Mouse (Mus musculus): ENCODE measurements around the gene Ube2r2. TPM values are rescaled to one million over a fixed set of nuclear protein-coding genes. Genes with fewer than 3 reads are reported as not detected.

Ube2r2 gene
- polyA plus RNA-seq (2014; fragmentation: Nextera tagmentation; extraction: Ambion mirVana): 82.8 and 86.8 TPM in 2 replicates

GRCm38 (mm10) chr4:41135711-41136453 is at the start of gene Ube2r2:
Gene Ube2r2 (plus strand): TSS chr4:41135743.
- Histone ChIP-seq H3K4me2 (ENCODE audit: low read length) (peak within 1 kb of the TSS; percentile 78), H3K27ac (replicated peaks in 1 of 2; ENCODE audit: control insufficient read depth in 1 of 2, insufficient read depth in 1 of 2, low read depth in 2 of 2, low read length in 2 of 2) (peak within 1 kb of the TSS; percentile 99), H3K9me3 (ENCODE audit: control insufficient read depth, low read length) (0 out of 2 replicates have a peak, but pooled peaks cover 4% of the 10 kb centered on the region), H3K27me3 (ENCODE audit: control insufficient read depth, insufficient read depth, low read length) (no peaks in the 10 kb centered on the region), H3K4me1 (ENCODE audit: control insufficient read depth in 2 of 2, insufficient read depth in 2 of 2, low read length in 2 of 2) (peaks cover 0 to 14% of the 10 kb centered on the region in 2 experiments; a peak in 2 of 4 replicates), H3K36me3 (ENCODE audit: control insufficient read depth, insufficient read depth, low read length) (peaks cover 20% of the 10 kb centered on the region), H3K4me3 (ENCODE audit: control insufficient read depth in 1 of 2, insufficient read depth in 1 of 2, low read depth in 1 of 2, low read length in 2 of 2) (peak within 1 kb of the TSS; percentile 95 to 98), H3K9ac (ENCODE audit: low read length) (peak within 1 kb of the TSS; percentile 95)
- WGBS: under 1% methylated on average over 56 of the region's 65 CpGs
- peak; percentile 79 for ATAC-seq (ENCODE audit: insufficient number of reproducible peaks, insufficient read depth, low FRiP score, low read depth)

DNA sequence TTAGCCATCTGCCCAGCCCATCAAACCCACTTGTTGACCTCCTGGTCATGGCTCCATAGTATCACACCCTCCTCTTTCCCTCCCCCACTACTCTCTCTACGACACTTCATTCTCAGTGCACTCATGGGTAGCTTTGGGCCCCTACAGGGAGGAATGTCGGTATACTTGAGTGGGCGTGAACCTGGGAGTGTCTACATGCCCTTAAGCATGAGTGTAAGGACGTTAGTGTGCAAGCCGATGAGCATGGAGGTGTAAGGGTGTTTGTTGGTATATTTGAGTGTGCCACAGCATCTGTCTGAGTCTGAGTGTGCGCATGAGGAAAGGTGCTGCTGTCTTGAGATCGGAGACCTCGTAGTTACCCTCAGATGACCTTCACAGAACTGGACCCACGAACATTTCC is 48.6 kb upstream of the Ube2r2 start:
- Histone ChIP-seq H3K9me3 (ENCODE audit: control insufficient read depth, low read length) (no peaks in the 10 kb centered on the region), H3K9ac (ENCODE audit: low read length) (no peak overlapping the region), H3K4me1 (ENCODE audit: control insufficient read depth in 2 of 2, insufficient read depth in 2 of 2, low read length in 2 of 2) (no peaks in the 10 kb centered on the region), H3K36me3 (ENCODE audit: control insufficient read depth, insufficient read depth, low read length) (no peaks in the 10 kb centered on the region), H3K4me2 (ENCODE audit: low read length) (no peak overlapping the region), H3K27me3 (ENCODE audit: control insufficient read depth, insufficient read depth, low read length) (no peaks in the 10 kb centered on the region; the same call in 1 of the 2 replicates), H3K27ac (replicated peaks in 1 of 2; ENCODE audit: control insufficient read depth in 1 of 2, insufficient read depth in 1 of 2, low read depth in 2 of 2, low read length in 2 of 2) (no peak overlapping the region), H3K4me3 (ENCODE audit: control insufficient read depth in 1 of 2, insufficient read depth in 1 of 2, low read depth in 1 of 2, low read length in 2 of 2) (no peak overlapping the region)
- 77% methylated on average over 9 of the region's 9 CpGs for WGBS
- no peak for ATAC-seq (ENCODE audit: insufficient number of reproducible peaks, insufficient read depth, low FRiP score, low read depth)

- H3K4me1 ChIP-seq (ENCODE audit: control insufficient read depth in 2 of 2, insufficient read depth in 2 of 2, low read length in 2 of 2): no peaks in the 10 kb centered on the region
- no peak for ATAC-seq (ENCODE audit: insufficient number of reproducible peaks, insufficient read depth, low FRiP score, low read depth)
- H3K9ac ChIP-seq (ENCODE audit: low read length): no peak overlapping the region
- no peak overlapping the region for H3K4me2 ChIP-seq (ENCODE audit: low read length)
- H3K9me3 ChIP-seq (ENCODE audit: control insufficient read depth, low read length): no peaks in the 10 kb centered on the region
- WGBS: 66% methylated on average over 16 of the region's 16 CpGs
- H3K36me3 ChIP-seq (ENCODE audit: control insufficient read depth, insufficient read depth, low read length): no peaks in the 10 kb centered on the region
- no peak overlapping the region for H3K4me3 ChIP-seq (ENCODE audit: control insufficient read depth in 1 of 2, insufficient read depth in 1 of 2, low read depth in 1 of 2, low read length in 2 of 2)
- H3K27ac ChIP-seq (replicated peaks in 1 of 2; ENCODE audit: control insufficient read depth in 1 of 2, insufficient read depth in 1 of 2, low read depth in 2 of 2, low read length in 2 of 2): no peak overlapping the region
- no peaks in the 10 kb centered on the region; the same call in 1 of the 2 replicates for H3K27me3 ChIP-seq (ENCODE audit: control insufficient read depth, insufficient read depth, low read length)
Measured at GRCm38 (mm10) chr4:41087459-41088298, 47.9 kb upstream of the Ube2r2 start.

DNA sequence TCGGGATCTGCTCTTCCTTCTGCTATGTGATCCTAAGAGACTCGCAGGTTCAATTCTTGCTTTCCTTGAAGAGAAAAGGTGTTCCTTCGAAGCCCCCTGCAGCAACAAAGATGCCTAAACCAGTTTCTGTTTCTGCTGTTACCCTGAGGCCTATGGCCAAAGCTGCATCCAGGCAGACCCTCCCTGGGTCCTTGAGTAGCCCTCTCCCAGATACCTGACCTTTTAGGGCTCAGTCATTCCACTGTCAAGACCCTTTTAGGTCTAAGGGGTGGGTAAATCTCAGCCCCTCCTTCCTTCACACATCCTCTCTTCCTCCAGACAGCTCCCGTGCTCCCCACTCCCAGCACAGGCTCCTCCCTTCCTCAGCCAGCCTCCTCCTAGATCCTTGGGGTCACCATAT is 46.4 kb upstream of the Ube2r2 start:
- H3K4me3 ChIP-seq (ENCODE audit: control insufficient read depth in 1 of 2, insufficient read depth in 1 of 2, low read depth in 1 of 2, low read length in 2 of 2): no peak overlapping the region
- H3K4me1 ChIP-seq (ENCODE audit: control insufficient read depth in 2 of 2, insufficient read depth in 2 of 2, low read length in 2 of 2): peaks cover 4 to 5% of the 10 kb centered on the region in 2 experiments; a peak in 3 of 4 replicates
- no peak for ATAC-seq (ENCODE audit: insufficient number of reproducible peaks, insufficient read depth, low FRiP score, low read depth)
- H3K27ac ChIP-seq (replicated peaks in 1 of 2; ENCODE audit: control insufficient read depth in 1 of 2, insufficient read depth in 1 of 2, low read depth in 2 of 2, low read length in 2 of 2): no peak overlapping the region
- no peaks in the 10 kb centered on the region for H3K36me3 ChIP-seq (ENCODE audit: control insufficient read depth, insufficient read depth, low read length)
- H3K9me3 ChIP-seq (ENCODE audit: control insufficient read depth, low read length): no peaks in the 10 kb centered on the region
- WGBS: 82% methylated on average over 4 of the region's 4 CpGs
- H3K9ac ChIP-seq (ENCODE audit: low read length): no peak overlapping the region
- H3K4me2 ChIP-seq (ENCODE audit: low read length): no peak overlapping the region
- no peaks in the 10 kb centered on the region; the same call in 1 of the 2 replicates for H3K27me3 ChIP-seq (ENCODE audit: control insufficient read depth, insufficient read depth, low read length)

DNA sequence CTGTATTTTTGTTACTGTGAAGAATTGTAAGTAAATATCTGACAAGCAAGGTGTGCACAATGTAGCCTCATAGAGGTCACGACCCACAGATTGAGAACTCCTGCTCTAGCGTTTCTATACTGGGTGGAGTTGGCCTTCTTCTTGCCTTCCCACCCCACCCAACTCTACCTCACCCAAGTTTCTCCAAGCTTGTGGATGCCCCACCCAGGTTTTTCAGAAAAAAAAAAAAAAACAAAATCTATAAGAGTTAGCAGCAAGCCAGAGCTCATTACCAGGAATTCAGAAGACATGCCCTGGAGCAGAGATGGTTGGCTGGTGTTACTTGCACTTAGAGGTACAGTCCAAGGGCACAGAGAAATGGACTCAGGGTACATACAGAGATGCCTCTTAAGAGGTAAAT is 45.8 kb upstream of the Ube2r2 start:
- H3K4me3 ChIP-seq (ENCODE audit: control insufficient read depth in 1 of 2, insufficient read depth in 1 of 2, low read depth in 1 of 2, low read length in 2 of 2): no peak overlapping the region
- H3K9ac ChIP-seq (ENCODE audit: low read length): no peak overlapping the region
- no peaks in the 10 kb centered on the region for H3K9me3 ChIP-seq (ENCODE audit: control insufficient read depth, low read length)
- no peaks in the 10 kb centered on the region for H3K27me3 ChIP-seq (ENCODE audit: control insufficient read depth, insufficient read depth, low read length)
- no peak overlapping the region for H3K4me2 ChIP-seq (ENCODE audit: low read length)
- no peak for ATAC-seq (ENCODE audit: insufficient number of reproducible peaks, insufficient read depth, low FRiP score, low read depth)
- no peaks in the 10 kb centered on the region for H3K36me3 ChIP-seq (ENCODE audit: control insufficient read depth, insufficient read depth, low read length)
- no peak overlapping the region for H3K27ac ChIP-seq (replicated peaks in 1 of 2; ENCODE audit: control insufficient read depth in 1 of 2, insufficient read depth in 1 of 2, low read depth in 2 of 2, low read length in 2 of 2)
- peaks cover 9 to 10% of the 10 kb centered on the region in 2 experiments for H3K4me1 ChIP-seq (ENCODE audit: control insufficient read depth in 2 of 2, insufficient read depth in 2 of 2, low read length in 2 of 2)
- WGBS: 74% methylated on average over 2 of the region's 2 CpGs

GRCm38 (mm10) chr4:41091391-41091790 is 44.2 kb upstream of the Ube2r2 start:
- H3K4me1 ChIP-seq (ENCODE audit: control insufficient read depth in 2 of 2, insufficient read depth in 2 of 2, low read length in 2 of 2): peaks cover 20% of the 10 kb centered on the region in 2 experiments
- no peak overlapping the region for H3K9ac ChIP-seq (ENCODE audit: low read length)
- H3K4me3 ChIP-seq (ENCODE audit: control insufficient read depth in 1 of 2, insufficient read depth in 1 of 2, low read depth in 1 of 2, low read length in 2 of 2): no peak overlapping the region
- H3K27me3 ChIP-seq (ENCODE audit: control insufficient read depth, insufficient read depth, low read length): no peaks in the 10 kb centered on the region
- 34% methylated on average over 3 of the region's 3 CpGs for WGBS
- no peak overlapping the region for H3K4me2 ChIP-seq (ENCODE audit: low read length)
- no peak for ATAC-seq (ENCODE audit: insufficient number of reproducible peaks, insufficient read depth, low FRiP score, low read depth)
- no peaks in the 10 kb centered on the region for H3K9me3 ChIP-seq (ENCODE audit: control insufficient read depth, low read length)
- no peaks in the 10 kb centered on the region for H3K36me3 ChIP-seq (ENCODE audit: control insufficient read depth, insufficient read depth, low read length)
- H3K27ac ChIP-seq (replicated peaks in 1 of 2; ENCODE audit: control insufficient read depth in 1 of 2, insufficient read depth in 1 of 2, low read depth in 2 of 2, low read length in 2 of 2): no peak overlapping the region

DNA sequence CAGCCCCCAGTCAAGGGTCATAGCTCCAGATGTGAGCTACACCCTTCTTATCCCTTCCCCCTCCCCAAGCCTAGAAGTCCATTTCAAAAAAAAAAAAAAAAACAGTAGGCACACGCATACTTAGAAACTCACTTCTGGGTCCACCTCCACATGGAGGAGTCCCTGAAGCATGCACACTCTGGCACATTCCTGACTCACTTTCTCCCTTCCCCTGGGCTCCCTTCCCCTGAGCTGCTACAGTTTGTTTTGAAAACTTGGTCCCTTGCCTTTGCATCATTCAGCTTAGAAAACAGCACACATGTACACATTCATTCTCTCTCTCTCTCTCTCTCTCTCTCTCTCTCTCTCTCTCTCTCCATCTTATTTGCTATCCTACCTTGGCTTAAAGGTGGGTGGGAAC is 42.6 kb upstream of the Ube2r2 start:
- H3K4me2 ChIP-seq (ENCODE audit: low read length): no peak overlapping the region
- no peak for ATAC-seq (ENCODE audit: insufficient number of reproducible peaks, insufficient read depth, low FRiP score, low read depth)
- H3K36me3 ChIP-seq (ENCODE audit: control insufficient read depth, insufficient read depth, low read length): no peaks in the 10 kb centered on the region
- H3K27me3 ChIP-seq (ENCODE audit: control insufficient read depth, insufficient read depth, low read length): peaks cover under 1% of the 10 kb centered on the region; the same call in 1 of the 2 replicates
- H3K9me3 ChIP-seq (ENCODE audit: control insufficient read depth, low read length): no peaks in the 10 kb centered on the region
- 47% methylated on average over 1 of the region's 1 CpGs for WGBS
- no peak overlapping the region for H3K9ac ChIP-seq (ENCODE audit: low read length)
- H3K4me1 ChIP-seq (ENCODE audit: control insufficient read depth in 2 of 2, insufficient read depth in 2 of 2, low read length in 2 of 2): peaks cover 31% of the 10 kb centered on the region in 2 experiments
- H3K27ac ChIP-seq (replicated peaks in 1 of 2; ENCODE audit: control insufficient read depth in 1 of 2, insufficient read depth in 1 of 2, low read depth in 2 of 2, low read length in 2 of 2): no peak overlapping the region
- no peak overlapping the region for H3K4me3 ChIP-seq (ENCODE audit: control insufficient read depth in 1 of 2, insufficient read depth in 1 of 2, low read depth in 1 of 2, low read length in 2 of 2)
